Mouse (Mus musculus): ENCODE measurements around the gene Tmem273.

Tmem273 gene

GRCm38 (mm10) chr14:32785556-32786130 lies at the start of gene Tmem273:
Gene Tmem273, plus strand, starts transcription at chr14:32785963.
- peak; percentile 1 for DNase-seq (ENCODE audit: low spot score)

- DNase-seq (ENCODE audit: low spot score), result no peak
Measured at GRCm38 (mm10) chr14:32736561-32736960, 49.2 kb upstream of the Tmem273 start.

- no peak for DNase-seq (ENCODE audit: low spot score)
Measured at GRCm38 (mm10) chr14:32738586-32738985, 47.2 kb upstream of the Tmem273 start.

GRCm38 (mm10) chr14:32748519-32748918 lies 37.2 kb upstream of the Tmem273 start:
- DNase-seq (ENCODE audit: low spot score), result no peak

GRCm38 (mm10) chr14:32750727-32751126 lies 35.0 kb upstream of the Tmem273 start:
- no peak for DNase-seq (ENCODE audit: low spot score)

- no peak for DNase-seq (ENCODE audit: low spot score)
Measured at GRCm38 (mm10) chr14:32754286-32754685, 31.5 kb upstream of the Tmem273 start.

GRCm38 (mm10) chr14:32762177-32762576 lies 23.6 kb upstream of the Tmem273 start:
- no peak for DNase-seq (ENCODE audit: low spot score)

GRCm38 (mm10) chr14:32770563-32770962 lies 15.2 kb upstream of the Tmem273 start:
- no peak for DNase-seq (ENCODE audit: low spot score)

GRCm38 (mm10) chr14:32772085-32772484 lies 13.7 kb upstream of the Tmem273 start:
- no peak for DNase-seq (ENCODE audit: low spot score)

- peak; percentile 21 for DNase-seq (ENCODE audit: low spot score)
Measured at GRCm38 (mm10) chr14:32772791-32773190, 13.0 kb upstream of the Tmem273 start.

GRCm38 (mm10) chr14:32773456-32773855 lies 12.3 kb upstream of the Tmem273 start:
- DNase-seq (ENCODE audit: low spot score), result no peak

GRCm38 (mm10) chr14:32776077-32776476 lies 9.7 kb upstream of the Tmem273 start:
- no peak for DNase-seq (ENCODE audit: low spot score)

- DNase-seq (ENCODE audit: low spot score), result no peak
Measured at GRCm38 (mm10) chr14:32778362-32778761, 7.4 kb upstream of the Tmem273 start.

- no peak for DNase-seq (ENCODE audit: low spot score)
Measured at GRCm38 (mm10) chr14:32782866-32783265, 2.9 kb upstream of the Tmem273 start.

GRCm38 (mm10) chr14:32784130-32784747 lies 1.5 kb upstream of the Tmem273 start:
- DNase-seq (ENCODE audit: low spot score), result no peak

GRCm38 (mm10) chr14:32784748-32785134 lies 1.0 kb upstream of the Tmem273 start:
- DNase-seq (ENCODE audit: low spot score), result no peak

- no peak for DNase-seq (ENCODE audit: low spot score)
Measured at GRCm38 (mm10) chr14:32787691-32788090, 1.9 kb downstream of the Tmem273 start.

- no peak for DNase-seq (ENCODE audit: low spot score)
Measured at GRCm38 (mm10) chr14:32796375-32796774, 10.6 kb downstream of the Tmem273 start.

GRCm38 (mm10) chr14:32797803-32798202 lies 12.0 kb downstream of the Tmem273 start:
- DNase-seq (ENCODE audit: low spot score), result no peak

GRCm38 (mm10) chr14:32798355-32798754 lies 12.6 kb downstream of the Tmem273 start:
- no peak for DNase-seq (ENCODE audit: low spot score)

- no peak for DNase-seq (ENCODE audit: low spot score)
Measured at GRCm38 (mm10) chr14:32800048-32800447, 14.3 kb downstream of the Tmem273 start.

- no peak for DNase-seq (ENCODE audit: low spot score)
Measured at GRCm38 (mm10) chr14:32801016-32801661, 15.4 kb downstream of the Tmem273 start.

- no peak for DNase-seq (ENCODE audit: low spot score)
Measured at GRCm38 (mm10) chr14:32801662-32802024, 15.9 kb downstream of the Tmem273 start.

GRCm38 (mm10) chr14:32810111-32810510 lies 24.3 kb downstream of the Tmem273 start:
- no peak for DNase-seq (ENCODE audit: low spot score)
